Mouse (Mus musculus) thymus, adult 2 months (tissue): ENCODE measurements around the gene Gpr35.

ENCODE experiments used
- CTCF ChIP-seq: fragments of 200-500 bp; IDR thresholded peaks from 2 replicates; pipeline ENCODE4 v1.5.1; 2012; ENCODE audit warnings: mild to moderate bottlenecking, control low read depth, low read length, moderate library complexity, borderline replicate concordance; ENCODE audit not compliant: control insufficient read depth, poor library complexity, insufficient read depth; ENCODE audit errors: extremely low read depth
- POLR2A ChIP-seq: fragments of 200-500 bp; IDR thresholded peaks from 2 replicates; pipeline ENCODE4 v1.6.1; 2012; ENCODE audit warnings: mild to moderate bottlenecking, low read length, control low read depth, moderate library complexity; ENCODE audit not compliant: control insufficient read depth, poor library complexity, insufficient read depth; ENCODE audit errors: extremely low read depth

DNA sequence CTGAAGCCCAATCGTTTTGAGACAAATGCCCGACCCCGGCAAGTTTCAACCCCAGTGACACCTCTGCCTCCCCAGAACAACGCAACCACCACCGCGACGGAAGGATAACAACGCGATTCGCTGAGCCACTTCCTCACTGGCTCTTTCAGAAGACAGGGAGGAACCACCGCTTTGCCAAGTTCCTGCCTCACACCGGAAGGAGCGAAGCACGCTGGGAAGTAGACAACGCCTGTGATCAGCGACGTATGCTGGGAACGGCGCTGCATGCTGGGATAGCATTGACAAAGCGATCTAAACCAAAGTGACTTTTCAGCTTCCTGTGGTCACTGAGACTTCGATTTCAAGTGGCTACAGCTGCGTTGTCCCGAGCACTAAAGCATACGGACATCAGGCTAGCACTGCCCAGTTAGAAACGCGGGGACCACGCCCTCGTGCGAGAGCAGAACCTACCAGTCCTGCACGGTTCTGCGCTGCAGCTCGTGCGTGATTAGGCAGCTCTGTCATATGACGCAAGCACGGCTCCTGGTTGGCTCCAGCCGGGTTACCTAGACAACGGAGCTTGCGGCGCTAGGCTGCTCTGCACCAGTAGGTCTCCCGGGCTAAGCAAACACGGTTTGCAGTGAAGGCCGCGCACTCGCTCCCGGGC lies 16.4 kb upstream of the Gpr35 start, which contains the start of gene Capn10:
- TF ChIP-seq CTCF: no peak
- no peak; the same call in none of the 2 replicates for TF ChIP-seq POLR2A
